Mouse (Mus musculus) stomach, embryonic 15.5 days (tissue): ENCODE results near the gene Otud4. TPM values are rescaled to one million over a fixed set of nuclear protein-coding genes. Genes with fewer than 3 reads are reported as not detected.
"Not testable (repeated sequence)": the region's sequence is repeated elsewhere in the genome, so short reads cannot be mapped to it uniquely, and the experiment has no call there.

Experiments
- ATAC-seq: fragments of 200-750 bp; cut with Nextera tagmentation; 2 replicates; pipeline ENCODE4 v1.8.0; 2017; ENCODE audit warnings: low read depth, moderate number of reproducible peaks, moderate TSS enrichment; ENCODE audit not compliant: insufficient read depth, low FRiP score
- H3K27ac ChIP-seq: fragments of 300-500 bp; sonication (generic); 2 replicates; pipeline ENCODE4 v1.5.1; 2015; ENCODE audit warnings: mild to moderate bottlenecking, inconsistent platforms
- H3K27me3 ChIP-seq: fragments of 300-500 bp; sonication (generic); replicated peaks from 2 replicates; pipeline ENCODE4 v1.6.1; 2015; ENCODE audit warnings: inconsistent platforms
- H3K36me3 ChIP-seq: fragments of 300-500 bp; sonication (generic); 2 replicates; pipeline ENCODE4 v1.6.1; 2015; ENCODE audit warnings: inconsistent platforms
- H3K4me1 ChIP-seq: fragments of 300-500 bp; sonication (generic); 2 replicates; pipeline ENCODE4 v1.6.1; 2015; ENCODE audit warnings: inconsistent platforms
- H3K4me2 ChIP-seq: fragments of 300-500 bp; sonication (generic); 2 replicates; pipeline ENCODE4 v1.6.1; 2015; ENCODE audit warnings: mild to moderate bottlenecking, inconsistent platforms
- H3K4me3 ChIP-seq: fragments of 300-500 bp; sonication (generic); replicated peaks from 2 replicates; pipeline ENCODE4 v1.5.1; 2015; ENCODE audit warnings: inconsistent platforms
- H3K9ac ChIP-seq: fragments of 300-500 bp; sonication (generic); 2 replicates; pipeline ENCODE4 v1.6.1; 2015; ENCODE audit warnings: inconsistent platforms
- H3K9me3 ChIP-seq: fragments of 300-500 bp; sonication (generic); 2 replicates; pipeline ENCODE4 v1.6.1; 2016; ENCODE audit warnings: inconsistent platforms
- WGBS: fragments of 180-500 bp; shearing (Covaris S2); methylation state at CpG from one replicate; pipeline ENCODE4 v1.1.7; 2015; 5-methylcytosine and 5-hydroxymethylcytosine counted together
- polyA plus RNA-seq: library from polyadenylated mRNA; unstranded; fragments of >200 nt; fragmentation: Nextera tagmentation; extraction: Ambion mirVana; gene quantifications from 2 replicates; pipeline ENCODE4 v1.2.1, GENCODE M21; 2015

Otud4 gene
- 13.3 and 14.0 TPM in 2 replicates for polyA plus RNA-seq

- peak; percentile 31 for ATAC-seq
- H3K4me1 ChIP-seq, result peaks cover 17% of the 10 kb centered on the region
- WGBS, result under 1% methylated on average over 102 of the region's 103 CpGs
- H3K4me3 ChIP-seq, result peak within 1 kb of the TSS; percentile 96
- H3K9ac ChIP-seq, result peak within 1 kb of the TSS; percentile 90
- H3K27ac ChIP-seq, result peak within 1 kb of the TSS; percentile 97
- H3K36me3 ChIP-seq, result no peaks in the 10 kb centered on the region
- H3K4me2 ChIP-seq, result peak within 1 kb of the TSS; percentile 84
- H3K27me3 ChIP-seq, result no peaks in the 10 kb centered on the region
- no peaks in the 10 kb centered on the region for H3K9me3 ChIP-seq
Observed at GRCm38 (mm10) chr8:79639586-79640451, at the start of gene Otud4. Otud4 (plus strand) TSS chr8:79639618.

- ATAC-seq, result no peak
- H3K27ac ChIP-seq, result no peak overlapping the region
- 88% methylated on average over 1 of the region's 1 CpGs for WGBS
- no peak overlapping the region for H3K4me2 ChIP-seq
- H3K4me1 ChIP-seq, result no peaks in the 10 kb centered on the region
- no peaks in the 10 kb centered on the region for H3K9me3 ChIP-seq
- H3K27me3 ChIP-seq, result no peaks in the 10 kb centered on the region
- H3K9ac ChIP-seq, result no peak overlapping the region
- H3K36me3 ChIP-seq, result no peaks in the 10 kb centered on the region
- H3K4me3 ChIP-seq, result no peak overlapping the region
Observed at GRCm38 (mm10) chr8:79600962-79601361, 38.5 kb upstream of the Otud4 start.

GRCm38 (mm10) chr8:79603204-79603603 lies 36.2 kb upstream of the Otud4 start:
- H3K9ac ChIP-seq, ATAC-seq, H3K4me3 ChIP-seq, H3K27me3 ChIP-seq, H3K9me3 ChIP-seq, H3K36me3 ChIP-seq, H3K4me2 ChIP-seq, H3K4me1 ChIP-seq, H3K27ac ChIP-seq: not testable (repeated sequence)
- 31% methylated on average over 2 of the region's 2 CpGs for WGBS

GRCm38 (mm10) chr8:79606225-79606624 lies 33.2 kb upstream of the Otud4 start:
- no peak overlapping the region for H3K27ac ChIP-seq
- no peaks in the 10 kb centered on the region for H3K4me1 ChIP-seq
- H3K36me3 ChIP-seq, result no peaks in the 10 kb centered on the region
- no peak overlapping the region for H3K4me3 ChIP-seq
- no peak for ATAC-seq
- no peak overlapping the region for H3K4me2 ChIP-seq
- no peak overlapping the region for H3K9ac ChIP-seq
- H3K9me3 ChIP-seq, result no peaks in the 10 kb centered on the region
- H3K27me3 ChIP-seq, result no peaks in the 10 kb centered on the region

GRCm38 (mm10) chr8:79606751-79607300 lies 32.6 kb upstream of the Otud4 start:
- Histone ChIP-seq H3K9ac (no peak overlapping the region), H3K9me3 (no peaks in the 10 kb centered on the region), H3K36me3 (no peaks in the 10 kb centered on the region), H3K4me2 (no peak overlapping the region), H3K27ac (no peak overlapping the region), H3K27me3 (no peaks in the 10 kb centered on the region), H3K4me1 (no peaks in the 10 kb centered on the region), H3K4me3 (no peak overlapping the region)
- ATAC-seq, result no peak
- 45% methylated on average over 5 of the region's 5 CpGs for WGBS

GRCm38 (mm10) chr8:79608701-79609100 lies 30.7 kb upstream of the Otud4 start:
- Histone ChIP-seq H3K4me2 (no peak overlapping the region), H3K27me3 (no peaks in the 10 kb centered on the region), H3K27ac (no peak overlapping the region), H3K36me3 (no peaks in the 10 kb centered on the region), H3K9ac (no peak overlapping the region), H3K9me3 (no peaks in the 10 kb centered on the region), H3K4me3 (no peak overlapping the region), H3K4me1 (no peaks in the 10 kb centered on the region)
- ATAC-seq, result no peak
- WGBS, result 76% methylated on average over 3 of the region's 3 CpGs

- H3K36me3 ChIP-seq, result no peaks in the 10 kb centered on the region
- H3K27me3 ChIP-seq, result no peaks in the 10 kb centered on the region
- H3K27ac ChIP-seq, result no peak overlapping the region
- no peak overlapping the region for H3K4me2 ChIP-seq
- no peaks in the 10 kb centered on the region for H3K9me3 ChIP-seq
- no peak overlapping the region for H3K9ac ChIP-seq
- ATAC-seq, result no peak
- no peaks in the 10 kb centered on the region for H3K4me1 ChIP-seq
- H3K4me3 ChIP-seq, result no peak overlapping the region
Observed at GRCm38 (mm10) chr8:79610268-79610667, 29.1 kb upstream of the Otud4 start.

GRCm38 (mm10) chr8:79612298-79612697 lies 27.1 kb upstream of the Otud4 start:
- 72% methylated on average over 6 of the region's 6 CpGs for WGBS
- H3K36me3 ChIP-seq, result no peaks in the 10 kb centered on the region
- H3K9ac ChIP-seq, result no peak overlapping the region
- no peaks in the 10 kb centered on the region for H3K4me1 ChIP-seq
- H3K27me3 ChIP-seq, result no peaks in the 10 kb centered on the region
- H3K9me3 ChIP-seq, result no peaks in the 10 kb centered on the region
- no peak overlapping the region for H3K27ac ChIP-seq
- ATAC-seq, result no peak
- no peak overlapping the region for H3K4me2 ChIP-seq
- H3K4me3 ChIP-seq, result no peak overlapping the region

GRCm38 (mm10) chr8:79612965-79613364 lies 26.5 kb upstream of the Otud4 start:
- Histone ChIP-seq H3K27me3 (no peaks in the 10 kb centered on the region), H3K9ac (no peak overlapping the region), H3K4me2 (no peak overlapping the region), H3K36me3 (no peaks in the 10 kb centered on the region), H3K9me3 (no peaks in the 10 kb centered on the region), H3K27ac (0 out of 2 replicates have a peak overlapping the region, but pooled peaks have one; percentile 6), H3K4me1 (no peaks in the 10 kb centered on the region), H3K4me3 (no peak overlapping the region)
- 25% methylated on average over 5 of the region's 5 CpGs for WGBS
- no peak; the same call in 1 of the 2 replicates for ATAC-seq

- no peak for ATAC-seq
- 60% methylated on average over 6 of the region's 6 CpGs for WGBS
- Histone ChIP-seq H3K4me1 (peaks cover 10% of the 10 kb centered on the region), H3K9ac (no peak overlapping the region), H3K27me3 (no peaks in the 10 kb centered on the region), H3K36me3 (no peaks in the 10 kb centered on the region), H3K9me3 (no peaks in the 10 kb centered on the region), H3K4me3 (no peak overlapping the region), H3K27ac (no peak overlapping the region), H3K4me2 (no peak overlapping the region)
Observed at GRCm38 (mm10) chr8:79615741-79616350, 23.6 kb upstream of the Otud4 start.

- WGBS, result 51% methylated on average over 5 of the region's 5 CpGs
- no peak overlapping the region for H3K4me2 ChIP-seq
Observed at GRCm38 (mm10) chr8:79618906-79619305, 20.5 kb upstream of the Otud4 start.

GRCm38 (mm10) chr8:79619353-79619752 lies 20.1 kb upstream of the Otud4 start:
- ATAC-seq, result no peak
- no peaks in the 10 kb centered on the region for H3K36me3 ChIP-seq
- 76% methylated on average over 2 of the region's 2 CpGs for WGBS
- H3K27ac ChIP-seq, result no peak overlapping the region
- H3K4me3 ChIP-seq, result no peak overlapping the region
- H3K27me3 ChIP-seq, result no peaks in the 10 kb centered on the region
- H3K4me1 ChIP-seq, result peaks cover 11% of the 10 kb centered on the region
- H3K9ac ChIP-seq, result no peak overlapping the region
- no peaks in the 10 kb centered on the region for H3K9me3 ChIP-seq
- no peak overlapping the region for H3K4me2 ChIP-seq

More at GRCm38 (mm10) chr8:79618906-79619305, 20.5 kb upstream of the Otud4 start:
- H3K9me3 ChIP-seq, result no peaks in the 10 kb centered on the region
- H3K4me3 ChIP-seq, result no peak overlapping the region
- no peak for ATAC-seq
- no peak overlapping the region for H3K9ac ChIP-seq
- no peaks in the 10 kb centered on the region for H3K36me3 ChIP-seq
- H3K27ac ChIP-seq, result no peak overlapping the region
- H3K4me1 ChIP-seq, result peaks cover 11% of the 10 kb centered on the region
- no peaks in the 10 kb centered on the region for H3K27me3 ChIP-seq
